Mouse (Mus musculus) ES-CJ7 (cell line): ENCODE measurements around the gene Trabd2b.

ENCODE experiments used
- DNase-seq: peaks from one replicate; pipeline ENCODE4 v3.0.0; 2011; ENCODE audit warnings: low read depth, low spot score

Trabd2b gene

DNA sequence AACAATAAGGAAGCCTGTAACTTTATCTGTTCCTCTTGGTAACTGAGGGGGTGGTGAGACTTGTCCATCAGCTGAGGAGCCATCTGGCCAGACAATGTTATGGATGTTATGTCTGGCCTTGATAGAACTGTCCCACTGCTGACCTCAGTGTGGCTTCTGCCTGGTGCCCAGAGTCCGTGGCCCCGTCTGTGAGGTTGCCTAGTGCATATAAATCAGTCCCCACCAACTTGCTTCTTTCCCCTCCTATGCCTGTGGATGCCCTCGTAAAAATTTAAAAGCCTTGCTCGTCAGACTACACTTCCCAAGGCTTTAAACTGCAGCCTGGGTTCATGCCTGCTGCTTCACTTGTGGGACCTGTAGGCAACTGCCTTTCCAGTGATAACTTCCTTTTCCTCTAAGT lies 85.6 kb downstream of the Trabd2b start:
- no peak for DNase-seq

GRCm38 (mm10) chr4:114494035-114494434 lies 87.5 kb downstream of the Trabd2b start:
- no peak for DNase-seq

DNA sequence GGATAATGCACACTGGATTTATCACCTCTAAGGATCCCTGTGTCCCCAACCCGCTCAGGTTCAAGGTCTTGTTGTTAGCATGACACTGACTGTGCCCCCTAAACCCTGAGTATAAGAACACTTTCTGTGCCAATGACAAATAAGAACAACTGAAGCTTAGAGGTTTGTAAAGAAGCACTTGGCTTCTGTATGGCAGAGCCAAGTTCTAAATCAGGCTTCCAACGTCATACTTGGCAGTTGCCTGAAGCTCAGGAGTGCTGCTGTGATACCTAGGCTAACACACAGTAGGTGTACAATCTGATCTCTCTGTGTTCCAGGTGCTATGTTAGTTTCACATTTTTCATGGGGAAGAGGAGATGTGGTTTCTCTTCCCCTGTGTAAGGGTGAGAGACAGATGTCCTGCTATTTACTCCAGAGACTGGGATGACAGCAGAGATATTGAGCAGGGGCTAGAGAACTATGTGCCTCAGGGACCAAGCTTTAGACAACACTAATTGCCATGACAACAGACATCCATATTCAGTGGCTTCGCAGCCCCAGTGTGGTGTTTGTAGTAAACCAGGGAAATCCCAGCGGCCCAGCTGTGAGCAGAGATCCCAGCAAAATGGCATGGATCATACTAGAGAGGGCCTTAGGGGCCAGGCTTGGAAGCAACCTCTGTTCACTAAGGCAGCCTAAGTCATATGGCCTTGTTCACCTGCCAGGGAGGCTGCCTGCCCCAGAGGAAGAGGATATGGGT lies 89.3 kb downstream of the Trabd2b start:
- no peak for DNase-seq

DNA sequence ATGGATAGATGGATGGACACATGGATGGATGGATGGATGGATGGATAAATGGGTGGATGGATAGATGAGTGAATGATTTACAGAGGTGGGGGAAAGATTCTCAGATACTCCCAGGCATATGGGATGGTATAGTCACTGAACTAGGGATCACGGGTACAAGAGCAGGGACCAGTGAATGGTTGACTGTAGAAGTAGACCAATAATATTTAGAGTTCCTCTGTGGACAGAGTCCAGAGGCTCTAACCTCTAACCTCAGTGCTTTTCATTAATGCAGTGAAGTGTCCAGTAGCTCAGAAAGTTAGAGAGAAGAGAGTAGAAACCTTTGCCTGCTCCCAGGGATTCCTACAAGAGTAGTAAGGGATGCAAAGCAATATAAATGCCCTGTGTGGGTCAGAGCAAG lies 93.1 kb downstream of the Trabd2b start:
- no peak for DNase-seq

DNA sequence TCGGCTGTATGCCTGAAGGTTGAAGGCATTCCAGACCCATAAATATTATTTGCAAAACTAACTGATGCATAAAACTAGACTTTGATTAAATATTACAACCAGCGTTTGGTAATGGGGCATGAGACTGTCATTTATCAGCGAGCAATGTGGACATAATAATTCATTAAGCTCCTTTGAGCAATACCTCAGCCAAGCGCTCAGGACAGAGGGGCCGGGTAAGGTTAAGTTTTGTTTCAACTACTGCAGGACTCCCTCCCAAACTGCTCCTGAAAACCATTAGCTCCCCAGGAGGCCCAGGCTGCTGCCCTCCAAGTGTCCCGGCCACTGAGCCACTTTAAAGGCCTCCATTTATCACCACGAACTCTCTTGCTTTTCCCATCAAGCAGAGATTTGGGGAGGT lies 93.8 kb downstream of the Trabd2b start:
- DNase-seq: no peak

DNA sequence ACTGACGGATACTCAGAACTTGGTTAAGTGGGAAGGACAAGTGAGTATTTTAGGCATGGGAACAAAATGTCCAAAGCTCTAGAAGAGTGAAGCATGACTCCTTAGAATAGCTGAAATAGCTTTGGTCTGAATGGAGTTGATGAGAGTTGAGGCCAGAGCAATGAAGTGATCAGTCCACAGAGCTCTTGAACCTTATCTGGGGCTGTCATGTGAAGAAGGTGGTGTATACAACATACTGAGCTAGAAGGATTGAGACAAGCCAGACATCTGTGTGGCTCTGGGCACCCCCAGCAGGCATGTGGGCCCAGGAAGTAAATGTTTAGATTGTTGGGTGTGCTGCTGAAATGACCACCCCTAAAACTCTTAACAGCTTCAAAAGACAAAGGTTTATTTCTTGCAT lies 94.5 kb downstream of the Trabd2b start:
- no peak for DNase-seq

GRCm38 (mm10) chr4:114501611-114502010 lies 95.1 kb downstream of the Trabd2b start:
- no peak for DNase-seq

DNA sequence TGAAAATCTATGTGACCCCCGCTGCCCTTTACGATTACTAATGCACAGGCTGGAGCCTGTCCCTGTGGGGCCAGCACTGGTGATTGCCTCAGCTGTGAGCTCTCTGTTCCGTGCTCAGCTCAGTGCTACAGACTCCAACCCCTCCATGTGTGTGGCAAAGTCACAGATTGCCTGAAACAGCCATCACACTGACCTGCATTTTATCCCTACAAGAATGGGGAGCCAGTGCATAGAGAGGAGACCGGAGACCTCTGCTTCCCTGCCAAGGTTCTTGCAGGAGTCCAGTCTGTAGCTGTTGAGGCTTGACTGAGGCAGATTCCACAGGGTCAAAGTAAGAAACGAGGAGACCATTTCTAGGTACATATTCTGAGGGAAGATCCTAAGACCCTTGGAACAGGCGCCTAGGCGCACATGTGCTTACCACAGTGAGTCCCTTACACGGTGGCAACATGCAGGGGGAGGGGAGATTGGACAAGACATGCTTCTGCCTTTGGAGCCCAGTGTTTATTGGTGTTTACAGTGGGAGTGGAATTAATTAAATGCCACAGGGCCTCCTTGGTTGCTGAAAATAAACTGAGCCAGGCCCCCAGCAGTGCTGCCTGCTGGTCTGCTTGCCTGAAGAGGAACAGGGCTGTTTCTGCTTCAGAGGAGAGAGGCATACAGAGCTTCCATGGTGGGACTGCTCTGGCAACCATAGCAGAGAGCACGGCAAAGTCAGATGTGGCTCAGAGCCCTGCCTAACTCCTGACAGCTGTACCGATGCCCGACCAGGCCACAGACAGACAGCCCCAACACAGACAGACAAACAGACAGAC lies 97.9 kb downstream of the Trabd2b start:
- no peak for DNase-seq

- DNase-seq: no peak
These were observed 103.1 kb downstream of the Trabd2b start for GRCm38 (mm10) chr4:114509601-114510000.

GRCm38 (mm10) chr4:114511649-114512048 lies 105.1 kb downstream of the Trabd2b start:
- no peak for DNase-seq

- DNase-seq: no peak
These were observed 106.6 kb downstream of the Trabd2b start for GRCm38 (mm10) chr4:114513149-114513548.

DNA sequence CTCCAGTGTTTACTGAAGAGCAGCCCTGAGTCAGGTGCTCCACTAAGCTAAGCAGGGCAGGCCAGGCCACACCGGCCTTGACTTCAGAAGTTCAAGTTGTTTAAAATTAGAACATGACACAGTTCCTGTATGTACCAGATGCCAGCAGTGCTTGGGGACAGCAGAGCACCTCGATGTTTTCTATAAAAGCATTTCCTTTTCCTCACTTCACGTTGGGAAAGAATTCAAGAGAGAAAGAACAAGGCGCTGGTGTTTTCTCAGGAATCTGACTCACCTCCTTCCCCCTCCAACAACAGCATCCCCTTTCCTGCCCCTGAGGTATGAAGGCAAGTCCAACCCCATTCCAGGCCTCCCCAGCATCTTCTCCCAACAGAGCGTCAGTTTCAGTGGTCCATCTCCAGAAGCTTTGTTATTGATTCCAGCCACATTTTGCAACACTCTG lies 108.8 kb downstream of the Trabd2b start:
- no peak for DNase-seq

DNA sequence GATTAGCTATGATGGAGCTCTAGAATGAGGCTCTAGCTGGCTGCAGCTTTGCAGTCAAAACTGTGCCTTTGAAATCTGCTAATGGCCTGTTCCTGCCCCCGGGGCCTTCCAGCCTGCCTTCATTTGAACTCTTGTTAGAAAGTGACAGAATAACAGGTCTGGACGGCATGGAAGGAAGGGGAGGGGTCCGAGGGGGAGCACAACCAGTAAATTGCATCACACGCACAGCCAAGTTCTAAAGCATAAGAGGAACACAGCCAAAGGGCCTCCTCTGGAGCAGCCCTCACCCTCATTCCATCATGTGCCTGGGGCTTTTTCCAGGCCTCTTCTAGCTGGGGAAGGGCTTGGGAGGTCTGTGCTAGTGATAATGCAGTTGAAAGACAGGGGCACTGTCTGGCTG lies 110.1 kb downstream of the Trabd2b start:
- DNase-seq: no peak

DNA sequence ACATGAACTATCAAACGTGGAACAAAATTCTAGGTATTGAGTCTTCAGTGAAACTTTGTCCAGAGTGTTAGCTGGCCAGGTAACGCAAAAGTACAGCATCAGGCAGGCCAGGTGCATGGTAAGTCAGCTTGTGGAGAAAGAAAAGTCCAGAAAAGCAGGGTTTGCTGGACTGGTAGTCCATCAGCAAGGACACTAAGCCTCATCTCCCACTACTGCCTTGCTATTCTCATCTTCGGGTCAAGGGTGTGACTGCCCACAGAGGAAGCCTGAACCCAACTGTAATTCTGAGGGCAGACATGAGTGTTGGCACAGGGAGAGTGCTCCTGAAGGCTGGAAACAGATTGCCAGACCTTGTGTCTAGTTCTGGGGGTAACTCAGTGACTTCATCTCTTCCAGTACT lies 111.5 kb downstream of the Trabd2b start:
- DNase-seq: no peak

DNA sequence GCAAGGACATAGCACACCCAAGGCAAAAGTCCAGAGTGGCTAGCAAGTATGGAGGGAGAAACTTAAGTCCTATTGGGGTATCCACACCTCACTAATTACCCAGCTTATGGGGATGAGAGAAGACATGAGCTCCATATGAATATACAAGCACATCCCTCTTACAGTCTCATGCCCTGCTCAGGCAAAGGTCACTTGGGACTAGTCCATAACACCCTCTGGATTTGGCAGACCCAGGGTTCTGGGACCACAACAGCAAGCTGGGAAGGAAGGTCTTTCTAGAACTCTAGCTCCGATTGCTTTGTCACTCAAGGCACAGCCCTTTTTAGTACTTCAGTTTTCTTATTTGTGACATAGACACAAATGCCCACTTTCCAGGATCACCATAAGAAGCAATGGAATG lies 112.0 kb downstream of the Trabd2b start:
- no peak for DNase-seq

DNA sequence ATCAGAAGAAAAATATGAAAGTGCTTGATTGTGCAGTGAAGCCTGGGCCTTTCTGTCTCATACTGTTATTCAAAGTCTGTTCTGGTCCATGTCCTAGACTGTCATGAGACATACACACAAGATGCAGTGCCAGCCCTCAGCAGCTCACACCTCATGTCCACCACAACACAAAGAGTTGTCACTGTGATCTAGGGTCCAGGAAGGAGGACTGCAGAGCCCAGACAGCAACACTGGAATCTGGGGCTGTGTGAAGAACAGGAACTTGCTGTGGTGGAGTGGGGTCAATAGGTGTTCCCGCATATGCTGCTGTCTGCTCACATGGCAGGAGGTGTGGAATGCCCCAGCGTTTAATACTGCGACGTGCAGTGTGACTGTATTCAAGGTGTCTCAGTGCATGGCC lies 112.8 kb downstream of the Trabd2b start:
- DNase-seq: no peak

GRCm38 (mm10) chr4:114519966-114520365 lies 113.4 kb downstream of the Trabd2b start:
- DNase-seq: no peak

- no peak for DNase-seq
These were observed 117.0 kb downstream of the Trabd2b start for GRCm38 (mm10) chr4:114523335-114524188.

DNA sequence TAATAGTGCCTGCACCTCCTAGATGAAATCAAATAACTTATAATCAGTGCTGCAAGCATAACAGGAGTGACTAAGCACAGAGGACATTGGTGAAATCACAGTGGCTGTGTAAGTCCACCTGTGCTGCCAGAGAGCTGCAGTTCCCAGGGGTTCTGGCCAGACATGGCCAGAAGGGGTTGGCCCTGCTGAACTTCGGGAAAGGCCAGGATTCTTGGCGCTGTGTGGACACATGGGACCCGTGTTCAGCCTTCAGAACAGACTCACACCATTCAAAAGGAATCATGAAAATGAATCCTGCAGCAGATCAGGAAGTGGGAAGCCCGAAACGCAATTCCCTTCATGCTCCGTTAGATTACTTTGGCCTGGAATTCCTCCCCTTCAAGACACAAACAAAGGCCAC lies 125.1 kb downstream of the Trabd2b start:
- DNase-seq: no peak

DNA sequence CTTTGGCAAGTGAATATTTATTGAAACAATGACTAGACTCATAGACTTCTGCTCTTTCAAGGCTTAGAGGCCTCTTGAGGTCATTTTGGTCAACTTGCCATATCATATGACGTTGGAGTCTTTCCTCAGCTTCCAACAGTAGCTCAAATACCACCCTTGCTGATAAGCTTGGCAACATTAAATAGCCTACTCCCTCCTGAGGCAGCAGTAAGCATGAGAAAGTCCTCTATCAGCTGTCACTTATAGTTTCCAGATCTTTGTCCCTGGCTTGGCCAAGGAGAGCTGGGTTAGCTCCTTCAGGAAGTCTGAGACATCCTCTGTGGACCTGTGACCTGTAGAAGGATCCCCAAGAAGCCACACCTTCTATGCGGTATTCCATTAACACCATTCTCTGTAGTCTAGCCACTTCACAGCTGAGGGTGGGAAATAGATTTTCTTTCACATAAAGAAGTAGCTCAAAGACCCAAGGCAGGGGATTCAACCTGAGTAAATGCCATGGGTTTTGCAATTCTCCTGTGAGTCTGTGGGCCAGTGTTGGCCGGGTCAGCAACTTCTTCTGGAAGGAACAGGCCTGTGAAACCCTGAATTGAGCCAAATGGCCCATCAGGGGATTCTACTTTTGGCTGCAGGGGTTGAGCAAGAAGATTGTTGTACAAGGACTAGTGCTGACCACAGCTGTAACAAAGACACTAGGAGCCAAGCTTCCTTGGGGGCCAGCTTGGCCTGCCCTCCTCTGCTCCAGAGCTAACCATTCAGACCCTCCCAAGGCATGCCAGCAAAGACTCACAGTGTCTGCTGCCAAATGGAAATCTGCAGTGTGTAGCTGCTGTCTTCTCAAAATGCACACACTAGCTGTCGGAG lies 127.6 kb downstream of the Trabd2b start:
- DNase-seq: no peak

- no peak for DNase-seq
These were observed 131.0 kb downstream of the Trabd2b start for GRCm38 (mm10) chr4:114537376-114537974.
